Mouse (Mus musculus) lung, postnatal 0 days (tissue): ENCODE measurements around the gene Stmn1. TPM values are rescaled to one million over a fixed set of nuclear protein-coding genes. Genes with fewer than 3 reads are reported as not detected.

ENCODE experiments used
- ATAC-seq: fragments of 200-750 bp; cut with Nextera tagmentation; 2 replicates; pipeline ENCODE4 v1.8.0; 2017; ENCODE audit warnings: moderate library complexity
- DNase-seq: peaks from one replicate; pipeline ENCODE4 v3.0.0-alpha.2; 2016; ENCODE audit warnings: low spot score
- H3K27ac ChIP-seq: fragments of 300-500 bp; sonication (generic); 2 replicates; pipeline ENCODE4 v1.5.1; 2014; ENCODE audit warnings: antibody characterized with exemption, mild to moderate bottlenecking, low read length, mixed read lengths
- H3K27me3 ChIP-seq: fragments of 300-500 bp; sonication (generic); replicated peaks from 2 replicates; pipeline ENCODE4 v1.6.1; 2014; ENCODE audit warnings: low read length, mixed read lengths; ENCODE audit not compliant: insufficient read depth
- H3K36me3 ChIP-seq: fragments of 300-500 bp; sonication (generic); 2 replicates; pipeline ENCODE4 v1.6.1; 2014; ENCODE audit warnings: low read length, mixed read lengths; ENCODE audit not compliant: insufficient read depth
- H3K4me1 ChIP-seq: fragments of 300-500 bp; sonication (generic); 2 replicates; pipeline ENCODE4 v1.6.1; 2014; ENCODE audit warnings: antibody characterized with exemption, low read depth, low read length, mixed read lengths; ENCODE audit not compliant: insufficient read depth
- H3K4me2 ChIP-seq: fragments of 300-500 bp; sonication (generic); replicated peaks from 2 replicates; pipeline ENCODE4 v1.6.1; 2014; ENCODE audit warnings: low read depth, mild to moderate bottlenecking, low read length, moderate library complexity, mixed read lengths
- H3K4me3 ChIP-seq: fragments of 300-500 bp; sonication (generic); 2 replicates; pipeline ENCODE4 v1.5.1; 2014; ENCODE audit warnings: low read depth, low read length
- H3K9ac ChIP-seq: fragments of 300-500 bp; sonication (generic); replicated peaks from 2 replicates; pipeline ENCODE4 v1.6.1; 2014; ENCODE audit warnings: low read depth, mild to moderate bottlenecking
- H3K9me3 ChIP-seq: fragments of 300-500 bp; sonication (generic); 2 replicates; pipeline ENCODE4 v1.6.1; 2016; ENCODE audit warnings: low read length, mixed read lengths
- CTCF ChIP-seq: IDR thresholded peaks from 2 replicates; pipeline ENCODE4 v1.5.1; 2016; ENCODE audit warnings: antibody characterized with exemption, mild to moderate bottlenecking
- EP300 ChIP-seq: IDR thresholded peaks from 2 replicates; pipeline ENCODE4 v1.6.1; 2016; ENCODE audit warnings: antibody characterized with exemption, mild to moderate bottlenecking, control low read depth
- microRNA-seq: library from miRNA; unstranded; fragments of <30 nt; microRNA quantifications from one replicate; pipeline ENCODE4, GENCODE M21; 2016
- polyA plus RNA-seq: library from polyadenylated mRNA; unstranded; fragments of >200 nt; fragmentation: Nextera tagmentation; extraction: Ambion mirVana; gene quantifications from 2 replicates; pipeline ENCODE4 v1.2.1, GENCODE M21; 2015

Gene Stmn1
- polyA plus RNA-seq, 1 experiment from 2014 or later = 260 TPM

GRCm38 (mm10) chr4:134519281-134519680, 51.2 kb downstream of the Stmn1 start:
- no peaks in the 10 kb centered on the region for H3K36me3 ChIP-seq
- H3K27ac ChIP-seq = no peak overlapping the region
- H3K27me3 ChIP-seq = no peaks in the 10 kb centered on the region
- no peak overlapping the region for H3K4me2 ChIP-seq
- no peak overlapping the region for H3K9ac ChIP-seq
- no peak overlapping the region for H3K4me3 ChIP-seq
- TF ChIP-seq CTCF = no peak
- no peak for TF ChIP-seq EP300
- DNase-seq (no peak), ATAC-seq (no peak)
- peaks cover 2% of the 10 kb centered on the region; the same call in 1 of the 2 replicates for H3K4me1 ChIP-seq
- H3K9me3 ChIP-seq = no peaks in the 10 kb centered on the region

Small RNAs within 50 kb of the gene (microRNA-seq; reads per million reads assigned to microRNA genes)
- not detected for gene Gm23634

Other genes starting within 250 kb of the Stmn1 start
- gene Catsper4, start 240.9 kb upstream of the Stmn1 start, polyA plus RNA-seq = 0.25 and 0.33 TPM in 2 replicates
- 11.9 and 13.0 TPM in 2 replicates for gene Cnksr1, start 229.9 kb upstream of the Stmn1 start, polyA plus RNA-seq
- gene E130218I03Rik, start 224.7 kb upstream of the Stmn1 start, polyA plus RNA-seq = 0.31 TPM in 1 of 2 replicates, not detected in the other
- 9.0 and 9.2 TPM in 2 replicates for gene Zfp593, start 222.7 kb upstream of the Stmn1 start, polyA plus RNA-seq
- not detected in 2 replicates for gene Gm30191, start 221.4 kb upstream of the Stmn1 start, polyA plus RNA-seq
- 23.6 and 24.5 TPM in 2 replicates for gene Grrp1, start 214.2 kb upstream of the Stmn1 start, polyA plus RNA-seq
- gene Pdik1l, start 180.4 kb upstream of the Stmn1 start, polyA plus RNA-seq = 9.9 and 10.0 TPM in 2 replicates
- gene Trim63, start 153.2 kb upstream of the Stmn1 start, polyA plus RNA-seq = 0.75 and 1.3 TPM in 2 replicates
- 0.79 and 1.1 TPM in 2 replicates for gene Slc30a2, start 125.1 kb upstream of the Stmn1 start, polyA plus RNA-seq
- 0.82 and 1.3 TPM in 2 replicates for gene Extl1, start 84.5 kb upstream of the Stmn1 start, polyA plus RNA-seq
- gene Pafah2, start 72.0 kb upstream of the Stmn1 start, polyA plus RNA-seq = 14.1 and 16.2 TPM in 2 replicates
- gene Paqr7, start 28.4 kb downstream of the Stmn1 start, polyA plus RNA-seq = 27.5 and 33.0 TPM in 2 replicates
- gene Aunip, start 42.7 kb downstream of the Stmn1 start, polyA plus RNA-seq = 0.84 and 1.6 TPM in 2 replicates
- 169 and 188 TPM in 2 replicates for gene Mtfr1l, start 67.1 kb downstream of the Stmn1 start, polyA plus RNA-seq
- 13.6 and 17.7 TPM in 2 replicates for gene Selenon, start 83.8 kb downstream of the Stmn1 start, polyA plus RNA-seq
- 2.9 and 3.0 TPM in 2 replicates for gene Man1c1, start 236.0 kb downstream of the Stmn1 start, polyA plus RNA-seq